Mouse (Mus musculus): ENCODE measurements around the gene Col15a1. TPM values are rescaled to one million over a fixed set of nuclear protein-coding genes. Genes with fewer than 3 reads are reported as not detected.

The Col15a1 gene
- polyA plus RNA-seq (2012; rRNA removed), result 12.6 and 15.7 TPM in 2 replicates

- TF ChIP-seq CTCF (IDR thresholded peaks at IDR 0.05; ENCODE audit: extremely low read depth, insufficient read length, insufficient replicate concordance, low read depth, low read length), result no peak
- no peak for TF ChIP-seq POLR2A (IDR thresholded peaks at IDR 0.05; ENCODE audit: low read depth, low read length)
- 1% methylated on average over 45 of the region's 45 CpGs for WGBS
- H3K36me3 ChIP-seq (ENCODE audit: control insufficient read depth, insufficient read depth, low read length), result no peaks in the 10 kb centered on the region
- H3K4me1 ChIP-seq (ENCODE audit: control insufficient read depth, insufficient read depth, insufficient read length, low read length), result no peaks in the 10 kb centered on the region
- peak within 1 kb of the TSS; percentile 6; the same call in 1 of the 2 replicates for H3K27ac ChIP-seq (ENCODE audit: insufficient read depth, low read depth, low read length)
- peaks cover 10% of the 10 kb centered on the region for H3K27me3 ChIP-seq (ENCODE audit: control insufficient read depth, insufficient read depth, low read length)
- peak within 1 kb of the TSS; percentile 53 for H3K4me3 ChIP-seq (ENCODE audit: low read depth, low read length)
Measured at GRCm38 (mm10) chr4:47207969-47208420, at the start of gene Col15a1. Gene Col15a1 (plus strand): TSS chr4:47208161.

GRCm38 (mm10) chr4:47161103-47161755 lies 46.7 kb upstream of the Col15a1 start:
- H3K4me1 ChIP-seq (ENCODE audit: control insufficient read depth, insufficient read depth, insufficient read length, low read length), result no peaks in the 10 kb centered on the region
- H3K36me3 ChIP-seq (ENCODE audit: control insufficient read depth, insufficient read depth, low read length), result no peaks in the 10 kb centered on the region
- no peak for TF ChIP-seq POLR2A (IDR thresholded peaks at IDR 0.05; ENCODE audit: low read depth, low read length)
- TF ChIP-seq CTCF (IDR thresholded peaks at IDR 0.05; ENCODE audit: extremely low read depth, insufficient read length, insufficient replicate concordance, low read depth, low read length), result no peak
- no peak overlapping the region for H3K4me3 ChIP-seq (ENCODE audit: low read depth, low read length)
- 15% methylated on average over 4 of the region's 4 CpGs for WGBS
- H3K27ac ChIP-seq (ENCODE audit: insufficient read depth, low read depth, low read length), result no peak overlapping the region
- no peaks in the 10 kb centered on the region for H3K27me3 ChIP-seq (ENCODE audit: control insufficient read depth, insufficient read depth, low read length)

GRCm38 (mm10) chr4:47161756-47162587 lies 46.0 kb upstream of the Col15a1 start:
- H3K27me3 ChIP-seq (ENCODE audit: control insufficient read depth, insufficient read depth, low read length), result no peaks in the 10 kb centered on the region
- no peaks in the 10 kb centered on the region for H3K4me1 ChIP-seq (ENCODE audit: control insufficient read depth, insufficient read depth, insufficient read length, low read length)
- H3K4me3 ChIP-seq (ENCODE audit: low read depth, low read length), result no peak overlapping the region
- no peak for TF ChIP-seq CTCF (IDR thresholded peaks at IDR 0.05; ENCODE audit: extremely low read depth, insufficient read length, insufficient replicate concordance, low read depth, low read length)
- no peak for TF ChIP-seq POLR2A (IDR thresholded peaks at IDR 0.05; ENCODE audit: low read depth, low read length)
- peak overlapping the region; percentile 37; the same call in 1 of the 2 replicates for H3K27ac ChIP-seq (ENCODE audit: insufficient read depth, low read depth, low read length)
- 75% methylated on average over 12 of the region's 12 CpGs for WGBS
- H3K36me3 ChIP-seq (ENCODE audit: control insufficient read depth, insufficient read depth, low read length), result no peaks in the 10 kb centered on the region

- H3K27me3 ChIP-seq (ENCODE audit: control insufficient read depth, insufficient read depth, low read length), result no peaks in the 10 kb centered on the region
- H3K4me3 ChIP-seq (ENCODE audit: low read depth, low read length), result no peak overlapping the region
- TF ChIP-seq POLR2A (IDR thresholded peaks at IDR 0.05; ENCODE audit: low read depth, low read length) (no peak), CTCF (IDR thresholded peaks at IDR 0.05; ENCODE audit: extremely low read depth, insufficient read length, insufficient replicate concordance, low read depth, low read length) (no peak)
- no peak overlapping the region for H3K27ac ChIP-seq (ENCODE audit: insufficient read depth, low read depth, low read length)
- 23% methylated on average over 1 of the region's 1 CpGs for WGBS
- no peaks in the 10 kb centered on the region for H3K36me3 ChIP-seq (ENCODE audit: control insufficient read depth, insufficient read depth, low read length)
- H3K4me1 ChIP-seq (ENCODE audit: control insufficient read depth, insufficient read depth, insufficient read length, low read length), result peaks cover 5% of the 10 kb centered on the region; the same call in 1 of the 2 replicates
Measured at GRCm38 (mm10) chr4:47172314-47172713, 35.6 kb upstream of the Col15a1 start.

- WGBS, result 77% methylated on average over 8 of the region's 8 CpGs
- no peak overlapping the region for H3K27ac ChIP-seq (ENCODE audit: insufficient read depth, low read depth, low read length)
- no peaks in the 10 kb centered on the region for H3K36me3 ChIP-seq (ENCODE audit: control insufficient read depth, insufficient read depth, low read length)
- TF ChIP-seq CTCF (IDR thresholded peaks at IDR 0.05; ENCODE audit: extremely low read depth, insufficient read length, insufficient replicate concordance, low read depth, low read length), result no peak
- TF ChIP-seq POLR2A (IDR thresholded peaks at IDR 0.05; ENCODE audit: low read depth, low read length), result no peak
- H3K4me1 ChIP-seq (ENCODE audit: control insufficient read depth, insufficient read depth, insufficient read length, low read length), result peaks cover under 1% of the 10 kb centered on the region; the same call in 1 of the 2 replicates
- H3K4me3 ChIP-seq (ENCODE audit: low read depth, low read length), result no peak overlapping the region
- no peaks in the 10 kb centered on the region for H3K27me3 ChIP-seq (ENCODE audit: control insufficient read depth, insufficient read depth, low read length)
Measured at GRCm38 (mm10) chr4:47177101-47177500, 30.9 kb upstream of the Col15a1 start.

GRCm38 (mm10) chr4:47178261-47178961 lies 29.6 kb upstream of the Col15a1 start:
- no peak for TF ChIP-seq POLR2A (IDR thresholded peaks at IDR 0.05; ENCODE audit: low read depth, low read length)
- no peak for TF ChIP-seq CTCF (IDR thresholded peaks at IDR 0.05; ENCODE audit: extremely low read depth, insufficient read length, insufficient replicate concordance, low read depth, low read length)
- Histone ChIP-seq H3K4me3 (ENCODE audit: low read depth, low read length) (no peak overlapping the region), H3K36me3 (ENCODE audit: control insufficient read depth, insufficient read depth, low read length) (no peaks in the 10 kb centered on the region), H3K4me1 (ENCODE audit: control insufficient read depth, insufficient read depth, insufficient read length, low read length) (no peaks in the 10 kb centered on the region), H3K27me3 (ENCODE audit: control insufficient read depth, insufficient read depth, low read length) (no peaks in the 10 kb centered on the region), H3K27ac (ENCODE audit: insufficient read depth, low read depth, low read length) (no peak overlapping the region)
- 70% methylated on average over 8 of the region's 8 CpGs for WGBS
